Mouse (Mus musculus) intestine, embryonic 14.5 days (tissue): ENCODE measurements at regions not wholly inside any gene's neighbourhood (a gene's known extent, or its start where the extent isn't known, plus 50 kb on each side); places are given as distances from the start of the nearest gene placed in this dataset.
A peak's percentile ranks its signal among the peaks of the same experiment; 100 is the strongest.

Experiments
- ATAC-seq: fragments of 200-750 bp; cut with Nextera tagmentation; replicated peaks from 2 replicates; pipeline ENCODE4 v1.8.0; 2017; ENCODE audit warnings: low read depth, moderate number of reproducible peaks, moderate TSS enrichment, moderate library complexity; ENCODE audit not compliant: low FRiP score, low TSS enrichment
- DNase-seq: peaks from one replicate; pipeline ENCODE4 v3.0.0-alpha.2; 2018; ENCODE audit warnings: low spot score
- H3K27ac ChIP-seq: fragments of 300-500 bp; sonication (generic); 2 replicates; pipeline ENCODE4 v1.5.1; 2014; ENCODE audit warnings: low read depth, mild to moderate bottlenecking, control low read depth
- H3K27me3 ChIP-seq: fragments of 300-500 bp; sonication (generic); replicated peaks from 2 replicates; pipeline ENCODE4 v1.6.1; 2014; ENCODE audit warnings: low read length, control low read depth; ENCODE audit not compliant: control insufficient read depth, insufficient read depth
- H3K36me3 ChIP-seq: fragments of 300-500 bp; sonication (generic); 2 replicates; pipeline ENCODE4 v1.6.1; 2014; ENCODE audit warnings: low read length, control low read depth; ENCODE audit not compliant: control insufficient read depth, insufficient read depth
- H3K4me1 ChIP-seq: fragments of 300-500 bp; sonication (generic); replicated peaks from 2 replicates; pipeline ENCODE4 v1.6.1; 2014; ENCODE audit warnings: low read length, control low read depth, mixed read lengths; ENCODE audit not compliant: control insufficient read depth, insufficient read depth
- H3K4me2 ChIP-seq: fragments of 300-500 bp; sonication (generic); 2 replicates; pipeline ENCODE4 v1.6.1; 2014; ENCODE audit warnings: low read length
- H3K4me3 ChIP-seq: fragments of 300-500 bp; sonication (generic); 2 replicates; pipeline ENCODE4 v1.5.1; 2014; ENCODE audit warnings: low read depth, low read length, control low read depth, mixed read lengths
- H3K9ac ChIP-seq: fragments of 300-500 bp; sonication (generic); 2 replicates; pipeline ENCODE4 v1.6.1; 2014; ENCODE audit warnings: mild to moderate bottlenecking, low read length
- H3K9me3 ChIP-seq: fragments of 300-500 bp; sonication (generic); 2 replicates; pipeline ENCODE4 v1.6.1; 2016; ENCODE audit warnings: low read length, control low read depth; ENCODE audit not compliant: control insufficient read depth
- WGBS: fragments of 180-500 bp; shearing (Covaris S2); extraction: QIAGEN DNeasy Blood & Tissue Kit; methylation state at CpG from one replicate; pipeline ENCODE4 v1.1.7; 2014; 5-methylcytosine and 5-hydroxymethylcytosine counted together

- Histone ChIP-seq H3K36me3 (no peaks in the 10 kb centered on the region), H3K4me2 (no peak overlapping the region), H3K27me3 (no peaks in the 10 kb centered on the region), H3K4me3 (no peak overlapping the region), H3K27ac (no peak overlapping the region), H3K9ac (no peak overlapping the region), H3K4me1 (no peaks in the 10 kb centered on the region), H3K9me3 (no peaks in the 10 kb centered on the region)
- no peak for ATAC-seq
- DNase-seq: no peak
- WGBS: 90% methylated on average over 6 of the region's 6 CpGs
Observed at GRCm38 (mm10) chr16:5422041-5422440, 166.3 kb upstream of the Eef2kmt start.

- no peaks in the 10 kb centered on the region for H3K27me3 ChIP-seq
- H3K9ac ChIP-seq: no peak overlapping the region
- ATAC-seq: no peak
- H3K9me3 ChIP-seq: no peaks in the 10 kb centered on the region
- H3K27ac ChIP-seq: no peak overlapping the region
- no peaks in the 10 kb centered on the region for H3K36me3 ChIP-seq
- H3K4me1 ChIP-seq: no peaks in the 10 kb centered on the region
- H3K4me2 ChIP-seq: no peak overlapping the region
- 78% methylated on average over 5 of the region's 5 CpGs for WGBS
- no peak for DNase-seq
- H3K4me3 ChIP-seq: no peak overlapping the region
Observed at GRCm38 (mm10) chr16:5421591-5421990, 165.8 kb upstream of the Eef2kmt start.

- H3K9me3 ChIP-seq: no peaks in the 10 kb centered on the region
- H3K4me3 ChIP-seq: no peak overlapping the region
- no peak overlapping the region for H3K9ac ChIP-seq
- no peak overlapping the region for H3K4me2 ChIP-seq
- H3K4me1 ChIP-seq: no peaks in the 10 kb centered on the region
- WGBS: 76% methylated on average over 3 of the region's 3 CpGs
- no peaks in the 10 kb centered on the region for H3K36me3 ChIP-seq
- no peaks in the 10 kb centered on the region for H3K27me3 ChIP-seq
- ATAC-seq: no peak
- no peak overlapping the region for H3K27ac ChIP-seq
- no peak for DNase-seq
Observed at GRCm38 (mm10) chr16:5419467-5419866, 163.7 kb upstream of the Eef2kmt start.

GRCm38 (mm10) chr16:5418462-5419197 lies 162.8 kb upstream of the Eef2kmt start:
- ATAC-seq (0 out of 2 replicates have a peak, but pooled peaks have one; percentile 47), DNase-seq (peak; percentile 56)
- H3K4me2 ChIP-seq: no peak overlapping the region
- no peaks in the 10 kb centered on the region for H3K36me3 ChIP-seq
- H3K27ac ChIP-seq: no peak overlapping the region
- H3K9me3 ChIP-seq: no peaks in the 10 kb centered on the region
- WGBS: 63% methylated on average over 4 of the region's 4 CpGs
- no peak overlapping the region for H3K4me3 ChIP-seq
- H3K9ac ChIP-seq: no peak overlapping the region
- H3K4me1 ChIP-seq: no peaks in the 10 kb centered on the region
- H3K27me3 ChIP-seq: no peaks in the 10 kb centered on the region

GRCm38 (mm10) chr16:5415310-5415709 lies 159.5 kb upstream of the Eef2kmt start:
- WGBS: 88% methylated on average over 4 of the region's 4 CpGs

GRCm38 (mm10) chr16:5411819-5412385 lies 156.1 kb upstream of the Eef2kmt start:
- no peak for ATAC-seq
- Histone ChIP-seq H3K27me3 (no peaks in the 10 kb centered on the region; the same call in 1 of the 2 replicates), H3K9ac (no peak overlapping the region), H3K4me1 (no peaks in the 10 kb centered on the region), H3K36me3 (no peaks in the 10 kb centered on the region), H3K27ac (no peak overlapping the region), H3K4me3 (no peak overlapping the region), H3K9me3 (no peaks in the 10 kb centered on the region), H3K4me2 (no peak overlapping the region)
- no peak for DNase-seq
- 73% methylated on average over 5 of the region's 5 CpGs for WGBS

More at GRCm38 (mm10) chr16:5415310-5415709, 159.5 kb upstream of the Eef2kmt start:
- H3K4me2 ChIP-seq: no peak overlapping the region
- H3K9me3 ChIP-seq: no peaks in the 10 kb centered on the region
- H3K36me3 ChIP-seq: no peaks in the 10 kb centered on the region
- H3K4me1 ChIP-seq: no peaks in the 10 kb centered on the region
- ATAC-seq: no peak
- no peak overlapping the region for H3K4me3 ChIP-seq
- H3K9ac ChIP-seq: no peak overlapping the region
- H3K27me3 ChIP-seq: no peaks in the 10 kb centered on the region
- DNase-seq: no peak
- no peak overlapping the region for H3K27ac ChIP-seq

- DNase-seq: peak; percentile 84
- no peak overlapping the region for H3K4me2 ChIP-seq
- no peak overlapping the region for H3K27ac ChIP-seq
- no peak for ATAC-seq
- 6% methylated on average over 11 of the region's 11 CpGs for WGBS
- no peak overlapping the region for H3K4me3 ChIP-seq
- no peaks in the 10 kb centered on the region for H3K9me3 ChIP-seq
- no peak overlapping the region for H3K9ac ChIP-seq
- no peaks in the 10 kb centered on the region; the same call in 1 of the 2 replicates for H3K27me3 ChIP-seq
- no peaks in the 10 kb centered on the region for H3K36me3 ChIP-seq
- H3K4me1 ChIP-seq: no peaks in the 10 kb centered on the region
Observed at GRCm38 (mm10) chr16:5406711-5407110, 150.9 kb upstream of the Eef2kmt start.

GRCm38 (mm10) chr16:5393336-5393735 lies 137.6 kb upstream of the Eef2kmt start:
- no peak overlapping the region for H3K27ac ChIP-seq
- no peaks in the 10 kb centered on the region for H3K27me3 ChIP-seq
- no peaks in the 10 kb centered on the region for H3K4me1 ChIP-seq
- no peak overlapping the region for H3K9ac ChIP-seq
- no peaks in the 10 kb centered on the region for H3K9me3 ChIP-seq
- ATAC-seq (no peak), DNase-seq (no peak)
- no peak overlapping the region for H3K4me2 ChIP-seq
- WGBS: 80% methylated on average over 5 of the region's 5 CpGs
- H3K36me3 ChIP-seq: no peaks in the 10 kb centered on the region
- no peak overlapping the region for H3K4me3 ChIP-seq

GRCm38 (mm10) chr16:5382930-5383329 lies 127.1 kb upstream of the Eef2kmt start:
- ATAC-seq (no peak), DNase-seq (peak; percentile 35)
- no peaks in the 10 kb centered on the region for H3K9me3 ChIP-seq
- H3K4me3 ChIP-seq: no peak overlapping the region
- no peak overlapping the region for H3K27ac ChIP-seq
- H3K4me1 ChIP-seq: no peaks in the 10 kb centered on the region
- no peak overlapping the region for H3K4me2 ChIP-seq
- H3K9ac ChIP-seq: no peak overlapping the region
- no peaks in the 10 kb centered on the region for H3K36me3 ChIP-seq
- 45% methylated on average over 4 of the region's 4 CpGs for WGBS
- no peaks in the 10 kb centered on the region for H3K27me3 ChIP-seq
